Mouse (Mus musculus) CH12.LX (cell line): ENCODE results near the gene Slc16a12.

Experiments used
- BHLHE40 ChIP-seq: IDR thresholded peaks from 2 replicates; pipeline ENCODE4 v1.6.1; 2011; ENCODE audit warnings: mild to moderate bottlenecking, low read depth, low read length, improper control_type of control experiment
- CHD2 ChIP-seq: IDR thresholded peaks from 2 replicates; pipeline ENCODE4 v1.6.1; 2011; ENCODE audit warnings: low read length, improper control_type of control experiment
- CTCF ChIP-seq, 2 experiments: IDR thresholded peaks in 1 of 2; conservative IDR thresholded peaks in 1 of 2; 2 replicates each; pipeline ENCODE4 v1.5.1; 2011 to 2012; ENCODE audit warnings: low read depth in 2 of 2, low read length in 2 of 2, improper control_type of control experiment in 1 of 2, inconsistent platforms in 1 of 2, mild to moderate bottlenecking in 1 of 2, moderate library complexity in 1 of 2
- EP300 ChIP-seq: IDR thresholded peaks from 2 replicates; pipeline ENCODE4 v1.6.1; 2011; ENCODE audit warnings: low read length, improper control_type of control experiment
- HCFC1 ChIP-seq: IDR thresholded peaks from 2 replicates; pipeline ENCODE4 v1.6.1; 2012; ENCODE audit warnings: low read depth, mild to moderate bottlenecking, inconsistent platforms, low read length, improper control_type of control experiment
- IRF4 ChIP-seq: IDR thresholded peaks from 2 replicates; pipeline ENCODE4 v1.6.1; 2014; ENCODE audit warnings: low read depth, mild to moderate bottlenecking, inconsistent platforms, low read length, improper control_type of control experiment
- MAX ChIP-seq: IDR thresholded peaks from 2 replicates; pipeline ENCODE4 v1.6.1; 2011; ENCODE audit warnings: low read length, improper control_type of control experiment
- NRF1 ChIP-seq: IDR thresholded peaks from 2 replicates; pipeline ENCODE4 v1.6.1; 2014; ENCODE audit warnings: low read depth, mild to moderate bottlenecking, inconsistent platforms, low read length, improper control_type of control experiment, moderate library complexity
- POLR2A ChIP-seq: IDR thresholded peaks from 2 replicates; pipeline ENCODE4 v1.6.1; 2011; ENCODE audit warnings: low read depth, mild to moderate bottlenecking, improper control_type of control experiment, low read length
- SMC3 ChIP-seq: IDR thresholded peaks from 2 replicates; pipeline ENCODE4 v1.6.1; 2011; ENCODE audit warnings: low read depth, low read length, improper control_type of control experiment
- TCF12 ChIP-seq: IDR thresholded peaks from 2 replicates; pipeline ENCODE4 v1.6.1; 2014; ENCODE audit warnings: low read depth, mild to moderate bottlenecking, inconsistent platforms, low read length, improper control_type of control experiment
- ZKSCAN1 ChIP-seq: IDR thresholded peaks from 2 replicates; pipeline ENCODE4 v1.6.1; 2012; ENCODE audit warnings: low read depth, inconsistent platforms, low read length, improper control_type of control experiment, borderline replicate concordance

GRCm38 (mm10) chr19:34753243-34753642 is 6.2 kb upstream of the Slc16a12 start:
- no peak for TF ChIP-seq EP300
- TF ChIP-seq CHD2, result no peak
- no peak for TF ChIP-seq ZKSCAN1
- no peak for TF ChIP-seq CTCF (conservative IDR thresholded peaks at IDR 0.05 in 1 of 2, IDR thresholded peaks at IDR 0.05 in 1 of 2; ENCODE audit: low read depth in 2 of 2, low read length in 2 of 2)
- TF ChIP-seq POLR2A, result no peak
- TF ChIP-seq MAX, result no peak
- TF ChIP-seq SMC3, result no peak
- no peak for TF ChIP-seq NRF1
- TF ChIP-seq TCF12, result no peak
- TF ChIP-seq IRF4, result no peak
- no peak for TF ChIP-seq HCFC1
- TF ChIP-seq BHLHE40, result no peak
